Mouse (Mus musculus) granulocyte monocyte progenitor cell, adult 5-6 weeks (primary cell): ENCODE measurements at regions not wholly inside any gene's neighbourhood (a gene's known extent, or its start where the extent isn't known, plus 50 kb on each side); places are given as distances from the start of the nearest gene placed in this dataset.
"Not testable (repeated sequence)": the region's sequence is repeated elsewhere in the genome, so short reads cannot be mapped to it uniquely, and the experiment has no call there.

Experiments
- ATAC-seq: replicated peaks from 2 replicates; pipeline ENCODE4 v1.8.0; 2016; ENCODE audit warnings: mild to moderate bottlenecking, moderate TSS enrichment, inconsistent platforms; ENCODE audit not compliant: poor library complexity, severe bottlenecking

DNA sequence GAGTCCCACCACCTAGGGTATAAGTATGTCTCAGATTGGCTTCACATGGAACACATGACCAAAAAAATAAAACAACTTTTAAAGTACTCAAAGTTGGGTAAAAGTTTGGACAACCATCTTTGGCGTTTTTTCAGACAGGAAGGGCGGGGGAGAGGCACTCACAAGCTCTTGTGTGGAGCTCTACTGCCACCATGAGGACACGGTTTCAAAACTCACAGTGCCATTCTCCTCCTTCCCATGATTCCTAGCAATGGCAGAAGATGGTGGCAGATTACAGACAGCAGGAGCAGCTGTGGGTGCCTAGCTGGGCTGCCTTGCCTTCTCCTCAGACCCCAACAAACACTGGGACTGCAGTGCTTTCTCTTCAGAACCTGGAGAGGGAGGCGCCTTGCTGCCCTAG is 176.7 kb upstream of the Olfr1324 start:
- ATAC-seq = not testable (repeated sequence)

DNA sequence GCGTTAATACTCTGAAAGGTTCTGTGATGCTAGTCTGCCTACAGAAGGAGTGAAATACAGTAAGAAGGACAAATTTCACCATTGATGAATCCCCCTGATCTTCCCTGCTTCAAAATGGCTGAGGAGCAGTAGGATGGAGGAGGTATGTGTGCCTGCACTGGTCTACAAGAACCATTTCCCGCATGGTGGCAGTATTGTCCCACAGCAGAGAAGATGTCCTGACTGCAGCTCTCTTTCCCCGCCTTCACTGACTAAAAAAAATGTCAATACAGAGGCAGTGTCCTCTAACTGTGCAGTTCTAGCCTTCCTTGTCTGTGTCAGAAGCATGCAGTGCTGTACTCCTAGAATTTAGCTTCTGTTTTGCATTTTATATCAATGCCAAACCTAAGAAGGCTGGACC is 174.6 kb upstream of the Olfr1324 start:
- not testable (repeated sequence) for ATAC-seq

DNA sequence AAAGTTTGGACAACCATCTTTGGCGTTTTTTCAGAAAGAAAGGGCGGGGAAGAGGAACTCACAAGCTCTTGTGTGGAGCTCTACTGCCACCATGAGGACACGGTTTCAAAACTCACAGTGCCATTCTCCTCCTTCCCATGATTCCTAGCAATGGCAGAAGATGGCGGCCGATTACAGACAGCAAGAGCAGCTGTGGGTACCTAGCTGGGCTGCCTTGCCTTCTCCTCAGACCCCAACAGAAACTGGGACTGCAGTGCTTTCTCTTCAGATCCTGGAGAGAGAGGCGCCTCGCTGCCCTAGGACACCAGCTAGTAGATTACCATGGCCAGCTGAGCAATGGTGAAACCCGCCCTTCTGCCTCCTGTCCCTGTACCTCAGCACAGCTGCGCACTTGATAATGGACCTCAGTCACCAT is 174.2 kb upstream of the Olfr1324 start:
- ATAC-seq = not testable (repeated sequence)

DNA sequence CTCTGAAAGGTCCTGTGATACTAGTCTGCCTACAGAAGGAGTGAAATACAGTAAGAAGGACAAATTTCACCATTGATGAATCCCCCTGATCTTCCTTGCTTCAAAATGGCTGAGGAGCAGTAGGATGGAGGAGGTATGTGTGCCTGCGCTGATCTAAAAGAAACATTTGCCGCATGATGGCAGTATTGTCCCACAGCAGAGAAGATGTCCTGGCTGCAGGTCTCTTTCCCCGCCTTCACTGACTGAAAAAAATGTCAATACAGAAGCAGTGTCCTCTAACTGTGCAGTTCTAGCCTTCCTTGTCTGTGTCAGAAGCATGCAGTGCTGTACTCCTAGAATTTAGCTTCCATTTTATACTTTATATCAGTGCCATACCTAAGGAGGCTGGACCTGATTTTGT is 172.0 kb upstream of the Olfr1324 start:
- not testable (repeated sequence) for ATAC-seq

DNA sequence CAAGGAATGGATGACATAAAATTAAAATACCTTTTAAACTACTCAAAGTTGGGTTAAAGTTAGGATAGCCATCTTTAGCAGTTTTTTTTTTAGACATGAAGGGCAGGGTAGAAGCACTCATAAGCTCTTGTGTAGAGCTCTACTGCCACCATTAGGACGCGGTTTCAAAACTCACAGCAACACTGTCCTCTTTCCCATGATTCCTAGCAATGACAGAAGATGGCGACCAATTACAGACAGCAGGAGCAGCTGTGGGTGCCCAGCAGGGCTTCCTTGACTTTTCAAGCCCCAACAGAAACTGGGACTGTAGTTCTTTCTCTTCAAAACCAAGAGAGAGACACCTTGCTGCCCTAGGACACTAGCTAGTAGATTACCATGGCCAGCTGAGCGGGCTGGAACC is 171.5 kb upstream of the Olfr1324 start:
- ATAC-seq = no peak

DNA sequence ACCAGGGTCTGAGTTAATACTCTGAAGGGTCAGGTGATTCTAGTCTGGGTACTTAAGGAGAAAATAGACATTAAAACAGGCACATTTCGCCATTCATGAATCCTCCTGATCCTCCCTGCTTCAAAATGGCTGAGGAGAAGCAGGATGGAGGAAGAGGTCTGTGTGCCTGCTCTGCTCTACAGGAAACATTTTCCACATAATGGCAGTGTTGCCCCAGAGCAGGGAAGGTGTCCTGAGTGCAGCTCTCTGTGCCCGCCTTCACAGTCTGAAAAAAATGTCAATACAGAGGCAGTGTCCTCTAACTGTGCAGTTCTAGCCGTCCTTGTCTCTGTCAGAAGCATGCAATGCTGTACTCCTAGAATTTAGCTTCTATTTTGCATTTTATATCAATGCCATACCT is 169.3 kb upstream of the Olfr1324 start:
- not testable (repeated sequence) for ATAC-seq

DNA sequence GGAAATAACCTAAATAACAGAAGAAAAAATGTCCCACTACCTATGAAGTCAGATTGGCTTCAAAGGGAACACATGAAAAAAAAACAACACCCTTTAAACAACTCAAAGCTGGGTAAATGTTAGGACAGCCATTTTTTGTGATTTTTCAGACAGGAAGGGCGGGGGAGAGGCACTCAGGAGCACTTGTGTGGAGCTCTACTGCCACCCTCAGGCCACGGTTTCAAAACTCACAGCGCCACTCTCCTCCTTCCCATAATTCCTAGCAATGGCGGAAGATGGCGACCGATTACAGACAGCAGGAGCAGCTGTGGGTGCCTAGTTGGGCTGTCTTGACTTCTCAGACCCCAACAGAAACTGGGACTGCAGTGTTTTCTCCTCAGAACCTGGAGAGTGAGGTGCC is 168.8 kb upstream of the Olfr1324 start:
- no peak for ATAC-seq

DNA sequence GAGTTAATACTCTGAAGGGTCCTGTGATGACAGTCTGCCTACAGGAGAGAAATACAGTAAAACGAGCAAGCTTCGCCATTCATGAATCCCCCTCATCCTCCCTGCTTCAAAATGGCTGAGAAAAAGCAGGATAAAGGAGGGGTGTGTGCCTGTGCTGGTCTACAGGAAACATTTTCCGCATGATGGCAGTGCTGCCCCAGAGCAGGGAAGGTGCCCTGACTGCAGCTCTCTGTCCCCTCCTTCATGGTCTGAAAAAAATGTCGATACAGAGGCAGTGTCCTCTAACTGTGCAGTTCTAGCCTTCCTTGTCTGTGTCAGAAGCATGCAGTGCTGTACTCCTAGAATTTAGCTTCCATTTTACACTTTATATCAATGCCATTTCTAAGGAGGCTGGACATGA is 166.7 kb upstream of the Olfr1324 start:
- not testable (repeated sequence) for ATAC-seq

DNA sequence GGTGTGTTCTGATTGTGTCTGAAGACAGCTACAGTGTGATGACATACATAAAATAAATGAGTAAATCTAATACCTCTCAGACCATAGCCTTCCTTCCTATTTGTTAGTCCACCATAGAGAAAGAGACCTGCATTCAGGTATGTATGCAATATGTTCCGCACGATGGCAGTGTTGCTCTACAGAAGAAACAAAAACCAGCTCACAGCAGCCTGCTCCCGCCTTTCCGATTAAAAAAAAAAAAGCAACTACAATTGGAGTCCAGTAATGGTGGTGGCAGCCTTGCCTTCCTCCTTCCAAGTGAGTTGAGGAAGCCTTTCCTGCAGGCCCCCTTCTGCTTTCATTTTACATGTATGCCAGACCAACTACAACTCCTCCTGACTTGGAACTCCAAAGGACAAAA is 163.2 kb upstream of the Olfr1324 start:
- ATAC-seq = no peak

DNA sequence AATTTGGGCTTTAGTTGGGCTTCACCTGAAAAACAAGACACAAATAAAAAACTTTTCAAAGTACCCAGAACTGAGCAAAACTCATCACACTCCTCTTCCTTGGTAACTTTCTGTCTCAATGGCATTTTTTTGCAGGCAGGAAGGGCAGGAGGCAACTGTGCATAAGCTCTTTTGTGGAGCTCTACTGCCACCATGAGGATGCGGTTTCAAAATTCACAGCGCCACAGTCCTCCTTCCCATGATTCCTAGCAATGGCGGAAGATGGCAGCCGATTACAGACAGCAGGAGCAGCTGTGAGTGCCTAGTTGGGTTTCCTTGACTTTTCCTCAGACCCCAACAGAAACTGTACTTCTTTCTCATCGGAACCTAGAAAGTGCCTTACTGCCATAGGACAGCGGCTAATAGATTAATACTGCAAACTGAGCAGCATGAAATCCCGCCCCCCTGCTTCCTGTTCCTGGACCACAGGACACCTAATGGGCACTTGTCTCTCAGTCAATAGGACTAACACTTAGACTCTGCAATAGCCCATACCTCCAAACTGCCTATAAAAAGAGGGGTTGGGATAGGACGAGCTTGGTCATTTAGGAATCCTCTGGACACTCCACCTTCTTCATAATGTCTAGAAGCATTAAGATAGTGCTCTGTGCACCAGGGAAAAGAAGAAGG is 162.5 kb upstream of the Olfr1324 start:
- ATAC-seq = no peak

DNA sequence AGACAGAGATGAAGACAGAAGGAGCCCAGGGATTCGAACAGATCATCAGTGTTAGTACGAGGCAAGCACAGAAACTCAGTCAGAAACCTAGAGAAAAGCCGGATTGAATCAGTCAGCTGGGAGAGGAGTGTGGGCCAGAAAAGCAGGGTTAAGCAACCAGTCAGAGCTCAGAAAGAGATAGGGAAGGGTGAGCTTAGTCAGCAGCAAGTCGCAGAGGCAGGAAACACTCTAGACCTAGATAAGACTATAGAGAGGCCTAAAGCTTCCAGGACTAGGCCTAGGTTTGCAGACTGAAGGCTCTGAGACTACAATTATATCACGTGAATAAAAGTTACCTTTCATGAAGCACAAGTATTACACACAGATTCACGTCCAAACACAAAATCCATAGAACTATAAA is 160.6 kb upstream of the Olfr1324 start:
- ATAC-seq = no peak

DNA sequence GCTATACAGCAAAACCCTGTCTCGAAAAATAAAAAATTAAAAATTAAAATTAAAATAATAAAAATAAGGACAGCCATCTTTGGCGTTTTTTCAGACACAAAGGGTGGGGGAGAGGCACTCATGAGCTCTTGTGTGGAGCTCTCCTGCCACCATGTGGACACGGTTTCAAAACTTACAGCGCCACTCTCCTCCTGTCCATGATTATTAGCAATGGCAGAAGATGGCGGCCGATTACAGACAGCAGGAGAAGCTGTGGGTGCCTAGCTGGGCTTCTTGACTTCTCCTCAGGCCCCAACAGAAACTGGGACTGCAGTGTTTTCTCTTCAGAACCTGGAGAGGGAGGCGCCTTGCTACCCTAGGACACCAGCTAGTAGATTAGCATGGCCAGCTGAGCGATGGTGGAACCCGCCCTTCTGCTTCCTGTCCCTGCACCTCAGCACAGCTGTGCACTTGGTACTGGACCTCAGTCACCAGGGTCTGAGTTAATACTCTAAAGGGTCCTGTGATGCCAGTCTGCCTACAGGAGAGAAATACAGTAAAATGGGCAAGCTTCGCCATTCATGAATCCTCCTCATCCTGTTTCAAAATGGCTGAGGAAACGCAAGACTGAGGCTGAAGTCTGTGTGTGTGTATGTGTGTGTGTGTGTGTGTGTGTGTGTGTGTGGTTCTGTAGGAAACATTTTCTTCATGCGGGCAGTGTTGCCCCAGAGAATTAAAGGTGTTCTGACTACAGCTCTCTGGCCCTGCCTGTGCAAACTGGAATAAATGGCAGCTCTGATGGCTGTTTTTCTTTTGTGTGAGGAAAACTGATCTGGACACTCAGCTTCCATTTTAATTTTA is 155.7 kb upstream of the Olfr1324 start:
- no peak for ATAC-seq

DNA sequence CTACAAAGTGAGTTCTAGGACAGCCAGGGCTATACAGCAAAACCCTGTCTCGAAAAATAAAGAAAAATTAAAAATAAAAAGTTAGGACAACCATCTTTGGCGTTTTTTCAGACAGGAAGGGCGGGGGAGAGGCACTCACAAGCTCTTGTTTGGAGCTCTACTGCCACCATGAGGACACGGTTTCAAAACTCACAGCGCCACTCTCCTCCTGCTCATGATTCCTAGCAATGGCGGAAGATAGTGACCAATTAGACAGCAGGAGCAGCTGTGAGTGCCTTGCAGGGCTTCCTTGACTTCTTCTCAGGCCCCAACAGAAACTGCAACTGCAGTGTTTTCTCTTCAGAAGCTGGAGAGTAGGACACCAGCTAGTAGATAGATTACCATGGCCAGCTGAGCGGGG is 151.9 kb upstream of the Olfr1324 start:
- ATAC-seq = no peak

DNA sequence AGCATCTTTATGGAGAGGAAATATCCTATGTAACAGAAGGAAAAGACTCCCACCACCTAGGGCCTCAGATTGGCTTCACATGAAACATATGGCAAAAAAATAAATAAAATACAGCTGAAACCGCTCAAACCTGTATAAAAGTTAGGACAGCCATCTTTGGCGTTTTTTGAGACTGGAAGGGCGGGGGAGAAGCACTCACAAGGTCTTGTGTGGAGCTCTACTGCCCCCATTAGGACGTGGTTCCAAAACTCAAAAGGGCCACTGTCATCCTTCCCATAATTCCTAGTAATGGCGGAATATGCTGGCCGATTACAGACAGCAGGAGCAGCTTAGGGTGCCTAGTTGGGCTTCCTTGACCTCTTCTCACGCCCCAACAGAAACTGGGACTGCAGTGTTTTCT is 148.5 kb upstream of the Olfr1324 start:
- no peak for ATAC-seq

DNA sequence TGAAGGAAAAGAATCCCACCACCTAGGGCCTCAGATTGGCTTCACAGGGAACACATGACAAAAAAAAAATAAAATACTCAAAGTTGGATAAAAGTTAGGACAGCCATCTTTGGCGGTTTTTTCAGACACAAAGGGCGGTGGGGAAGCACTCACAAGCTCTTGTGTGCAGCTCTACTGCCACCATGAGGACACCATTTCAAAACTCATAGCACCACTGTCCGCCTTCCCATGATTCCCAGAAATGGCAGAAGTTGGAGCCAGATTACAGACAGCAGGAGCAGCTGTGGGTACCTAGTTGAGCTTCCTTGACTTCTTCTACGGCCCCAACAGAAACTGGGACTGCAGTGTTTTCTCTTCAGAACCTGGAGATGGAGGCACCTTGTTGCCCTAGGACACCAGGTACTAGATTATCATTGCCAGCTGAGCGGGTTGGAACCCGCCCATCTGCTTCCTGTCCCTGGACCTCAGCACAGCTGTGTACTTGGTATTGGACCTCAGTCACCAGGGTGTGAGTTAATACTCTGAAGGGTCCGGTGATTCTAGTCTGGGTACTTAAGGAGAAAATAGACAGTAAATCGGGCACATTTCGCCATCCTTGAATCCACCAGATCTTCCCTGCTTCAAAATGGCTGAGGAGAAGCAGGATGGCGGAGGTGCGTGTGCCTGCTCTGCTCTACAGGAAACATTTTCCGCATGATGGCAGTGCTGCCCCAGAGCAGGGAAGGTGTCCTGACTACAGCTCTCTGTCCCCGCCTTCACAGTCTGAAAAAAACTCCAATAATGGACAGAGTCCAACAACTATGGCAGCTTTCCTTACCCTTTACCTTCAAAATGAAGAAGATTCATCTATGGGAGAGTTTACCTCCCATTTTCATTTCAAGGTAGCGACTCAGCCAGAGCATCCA is 144.1 kb upstream of the Olfr1324 start:
- ATAC-seq = not testable (repeated sequence)

DNA sequence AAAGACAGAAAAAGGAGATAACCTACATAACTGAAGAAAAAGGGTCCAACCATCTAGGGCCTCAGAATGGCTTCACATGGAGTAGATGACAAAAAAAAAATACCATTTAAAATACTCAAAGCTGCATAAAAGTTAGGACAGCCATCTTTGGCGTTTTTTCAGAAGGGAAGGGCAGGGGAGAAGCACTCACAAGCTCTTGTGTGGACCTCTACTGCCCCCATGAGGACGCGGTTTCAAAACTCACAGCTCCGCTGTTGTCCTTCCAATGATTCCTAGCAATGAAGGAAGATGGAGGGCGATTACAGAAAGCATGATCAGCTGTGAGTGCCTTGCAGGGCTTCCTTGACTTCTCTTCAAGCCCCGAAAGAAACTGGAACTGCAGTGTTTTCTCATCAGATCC is 140.8 kb upstream of the Olfr1324 start:
- no peak for ATAC-seq

DNA sequence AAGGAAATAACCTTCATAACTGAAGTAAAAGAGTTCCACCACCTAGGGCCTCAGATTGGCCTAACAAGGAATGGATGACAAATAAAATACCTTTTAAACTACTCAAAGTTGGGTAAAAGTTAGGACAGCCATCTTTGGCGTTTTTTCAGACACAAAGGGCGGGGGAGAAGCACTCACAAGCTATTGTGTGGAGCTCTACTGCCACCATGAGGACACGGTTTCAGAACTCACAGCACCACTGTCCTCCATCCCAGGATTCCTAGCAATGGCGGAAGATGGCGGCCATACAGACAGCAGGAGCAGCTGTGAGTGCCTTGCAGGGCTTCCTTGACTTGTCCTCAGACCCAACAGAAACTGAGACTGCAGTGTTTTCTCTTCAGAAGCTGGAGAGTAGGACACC is 138.0 kb upstream of the Olfr1324 start:
- no peak for ATAC-seq

DNA sequence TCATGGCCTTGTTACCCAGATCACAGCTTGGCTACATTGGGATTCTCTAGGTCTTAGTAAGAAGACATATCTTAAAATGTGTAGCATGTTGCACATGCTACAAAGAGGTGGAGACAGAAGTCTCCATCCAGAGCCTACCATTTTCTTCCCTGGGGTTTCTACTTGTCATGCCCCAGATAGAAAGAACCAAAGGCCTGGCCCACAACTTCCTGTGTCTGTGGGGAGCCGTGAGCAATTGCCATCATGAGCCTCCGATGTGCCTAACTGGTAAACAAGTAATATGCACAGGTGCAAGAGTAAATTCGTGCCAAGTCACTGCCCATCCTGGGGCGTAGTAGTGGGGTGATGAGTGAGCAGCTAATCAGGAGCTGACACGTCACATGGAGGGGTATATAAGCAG is 136.7 kb upstream of the Olfr1324 start:
- not testable (repeated sequence) for ATAC-seq

DNA sequence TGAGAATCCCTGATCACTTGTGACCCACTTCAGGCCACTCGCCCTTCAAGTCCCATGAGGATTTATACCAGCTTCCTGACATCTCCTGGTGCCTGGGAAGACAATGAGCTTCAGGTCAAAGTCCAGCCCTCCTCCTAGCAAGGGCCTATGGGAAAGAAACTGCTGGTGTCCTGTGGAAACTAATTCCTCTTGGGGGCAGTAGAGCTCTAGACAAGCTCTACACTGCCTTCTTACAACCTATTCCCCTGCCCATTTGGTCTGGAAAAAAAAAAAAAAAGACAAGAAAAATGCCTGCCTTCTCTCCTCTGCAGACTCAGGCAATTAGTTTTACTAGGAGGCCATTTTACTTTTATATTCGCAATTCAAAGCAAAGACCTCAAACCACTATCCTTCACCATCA is 132.6 kb upstream of the Olfr1324 start:
- ATAC-seq = no peak

DNA sequence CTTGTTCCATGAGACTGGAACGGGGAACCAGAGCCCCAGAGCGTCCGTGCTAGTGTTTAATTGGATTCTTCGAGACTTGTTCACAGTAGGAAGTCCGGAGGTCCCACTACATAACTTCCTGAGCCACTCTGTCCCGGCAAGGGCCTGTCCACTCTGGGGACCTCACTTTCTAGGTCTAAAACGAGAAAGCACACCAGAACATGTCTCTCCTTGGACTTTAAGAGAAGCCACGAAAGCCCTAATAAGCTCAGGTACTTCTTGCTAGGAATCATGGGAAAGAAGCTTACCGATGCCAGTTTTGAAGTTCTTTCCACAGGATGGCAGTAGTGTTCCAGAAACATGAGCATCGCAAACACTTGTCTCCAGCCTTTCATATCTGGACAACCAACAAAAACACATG is 122.0 kb upstream of the Olfr1324 start:
- no peak for ATAC-seq

DNA sequence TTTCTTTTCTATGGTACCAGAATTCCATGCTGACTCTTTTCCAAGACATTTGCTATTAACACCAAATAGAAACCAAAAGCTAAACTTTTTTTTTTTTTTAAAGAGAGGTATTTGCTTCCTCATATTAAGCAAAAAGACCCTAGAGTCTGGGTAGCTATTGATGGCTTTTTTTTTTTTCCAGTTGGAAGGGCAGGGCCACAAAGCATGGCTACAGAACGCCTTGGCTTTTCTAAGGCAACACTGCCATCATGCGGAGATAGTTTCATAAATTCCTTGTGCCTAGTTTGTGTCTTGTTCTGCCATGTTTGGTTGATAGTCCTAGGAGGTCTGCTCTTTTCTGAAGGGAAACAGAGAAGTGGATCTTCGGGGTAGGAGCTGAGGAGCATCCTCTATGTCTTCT is 121.4 kb upstream of the Olfr1324 start:
- no peak for ATAC-seq
